Mouse (Mus musculus) megakaryocyte, embryonic 14.5 days (primary cell): ENCODE measurements at regions not wholly inside any gene's neighbourhood (a gene's known extent, or its start where the extent isn't known, plus 50 kb on each side); places are given as distances from the start of the nearest gene placed in this dataset.

Source experiments
- FLI1 ChIP-seq: IDR thresholded peaks from 2 replicates; pipeline ENCODE4 v1.6.1; 2012; ENCODE audit warnings: low read length, inconsistent platforms, mixed read lengths
- GATA1 ChIP-seq: IDR thresholded peaks from 3 replicates; pipeline ENCODE4 v1.6.1; 2012; ENCODE audit warnings: mixed read lengths, low read length, inconsistent platforms, borderline replicate concordance

GRCm38 (mm10) chr3:130883928-130884327, 153.7 kb upstream of the Rpl34 start:
- TF ChIP-seq GATA1 (no peak), FLI1 (no peak)
